Mouse (Mus musculus): ENCODE results near the gene Mylk. TPM values are rescaled to one million over a fixed set of nuclear protein-coding genes. Genes with fewer than 3 reads are reported as not detected.

The Mylk gene
- polyA plus RNA-seq, 1 experiment, result 284 TPM

DNA sequence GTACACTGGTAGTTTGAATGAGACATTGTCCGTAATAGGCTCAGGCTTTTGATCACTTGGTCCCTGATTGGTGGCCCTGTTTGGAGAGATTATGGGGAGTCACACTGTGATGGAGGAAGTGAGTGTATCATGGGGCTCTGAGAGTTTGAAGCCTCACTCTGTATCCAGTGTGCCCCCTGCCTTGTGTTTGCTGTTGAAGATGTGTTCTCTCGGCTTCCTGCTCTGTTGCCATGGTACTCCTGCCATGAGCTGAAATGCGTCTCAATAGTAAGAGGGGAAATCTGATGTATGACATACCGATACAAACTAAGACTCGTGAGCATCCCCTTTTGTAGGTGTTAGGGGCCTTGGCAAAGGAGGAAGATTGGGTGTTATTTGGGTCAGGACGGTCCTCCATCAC, 99.8 kb downstream of the Mylk start:
- no peaks in the 10 kb centered on the region for H3K4me1 ChIP-seq (ENCODE audit: control insufficient read depth, insufficient read depth, insufficient read length, low read length)
- no peak overlapping the region for H3K4me3 ChIP-seq (ENCODE audit: low read depth, low read length)
- no peaks in the 10 kb centered on the region for H3K36me3 ChIP-seq (ENCODE audit: control insufficient read depth, insufficient read depth, low read length)
- TF ChIP-seq CTCF (IDR thresholded peaks at IDR 0.05; ENCODE audit: extremely low read depth, insufficient read length, insufficient replicate concordance, low read depth, low read length) (no peak), POLR2A (IDR thresholded peaks at IDR 0.05; ENCODE audit: low read depth, low read length) (no peak)
- 87% methylated on average over 6 of the region's 6 CpGs for WGBS
- H3K27ac ChIP-seq (ENCODE audit: insufficient read depth, low read depth, low read length), result no peak overlapping the region
- 0 out of 2 replicates have a peak, but pooled peaks cover 2% of the 10 kb centered on the region for H3K27me3 ChIP-seq (ENCODE audit: control insufficient read depth, insufficient read depth, low read length)

DNA sequence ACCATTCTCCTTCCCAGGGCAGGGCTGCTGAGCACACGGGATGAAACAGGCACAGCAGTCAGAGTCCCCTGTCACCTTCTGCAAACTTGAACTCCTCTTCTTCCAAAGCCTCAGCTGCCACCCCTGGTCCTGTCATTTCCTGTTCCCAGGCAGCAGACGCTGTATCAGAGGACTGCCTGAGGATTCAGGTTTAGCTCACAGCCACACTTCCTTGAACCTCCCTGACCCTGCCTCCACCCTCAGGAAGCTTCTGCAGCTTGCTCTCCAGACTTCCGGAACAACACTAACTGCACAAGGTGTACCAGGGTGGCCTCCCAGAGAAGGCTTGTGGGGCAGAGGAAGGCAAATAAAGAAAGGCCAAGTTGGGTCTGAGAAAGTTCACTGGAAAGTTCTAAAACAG, 102.6 kb downstream of the Mylk start:
- 38% methylated on average over 3 of the region's 3 CpGs for WGBS
- no peaks in the 10 kb centered on the region for H3K36me3 ChIP-seq (ENCODE audit: control insufficient read depth, insufficient read depth, low read length)

DNA sequence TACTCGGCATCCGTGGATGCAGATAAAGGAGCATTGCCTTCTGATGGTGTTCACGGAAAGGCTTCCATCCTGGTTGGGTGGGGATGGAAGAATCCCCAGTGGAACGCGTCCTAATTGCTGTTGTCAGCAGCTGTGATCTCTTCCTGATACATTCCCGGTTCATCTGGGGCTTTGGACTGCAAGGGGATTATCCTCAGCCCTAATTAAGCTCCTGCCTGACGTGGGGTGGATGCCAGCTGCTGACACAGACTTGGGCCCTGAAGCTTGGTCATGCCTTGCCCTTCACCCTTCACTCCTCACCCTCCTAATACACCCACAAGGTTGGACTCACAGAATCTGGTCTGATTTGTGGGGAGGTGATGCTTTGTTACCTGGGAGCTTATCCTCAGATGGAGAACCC, 109.1 kb downstream of the Mylk start:
- WGBS, result 79% methylated on average over 7 of the region's 7 CpGs
- no peaks in the 10 kb centered on the region for H3K36me3 ChIP-seq (ENCODE audit: control insufficient read depth, insufficient read depth, low read length)

More for the DNA sequence above, 102.6 kb downstream of the Mylk start:
- H3K4me1 ChIP-seq (ENCODE audit: control insufficient read depth, insufficient read depth, insufficient read length, low read length), result no peaks in the 10 kb centered on the region
- H3K27me3 ChIP-seq (ENCODE audit: control insufficient read depth, insufficient read depth, low read length), result no peaks in the 10 kb centered on the region
- no peak overlapping the region for H3K4me3 ChIP-seq (ENCODE audit: low read depth, low read length)
- H3K27ac ChIP-seq (ENCODE audit: insufficient read depth, low read depth, low read length), result no peak overlapping the region
- no peak for TF ChIP-seq CTCF (IDR thresholded peaks at IDR 0.05; ENCODE audit: extremely low read depth, insufficient read length, insufficient replicate concordance, low read depth, low read length)
- TF ChIP-seq POLR2A (IDR thresholded peaks at IDR 0.05; ENCODE audit: low read depth, low read length), result no peak

DNA sequence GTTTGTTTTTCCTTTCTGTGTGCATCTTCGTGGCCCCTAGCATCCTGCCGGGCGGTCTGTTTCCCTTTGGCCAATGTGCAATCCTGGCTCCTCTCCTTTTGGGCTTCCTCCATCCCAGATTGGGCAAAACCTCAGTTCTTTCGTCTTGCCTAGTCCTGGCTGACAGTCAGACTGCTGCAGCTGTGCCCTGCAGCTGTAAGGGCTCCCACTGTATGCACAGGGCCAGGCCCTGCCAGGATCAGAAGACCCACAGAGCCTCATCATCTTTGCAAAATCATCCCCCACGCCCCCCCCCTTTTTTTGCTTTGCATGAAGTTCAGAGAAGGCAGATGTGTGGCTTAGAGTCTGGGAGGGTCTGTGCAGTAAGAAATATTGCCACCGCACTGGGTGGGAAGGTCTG, 110.1 kb downstream of the Mylk start:
- H3K36me3 ChIP-seq (ENCODE audit: control insufficient read depth, insufficient read depth, low read length), result no peaks in the 10 kb centered on the region
- no peak overlapping the region for H3K4me3 ChIP-seq (ENCODE audit: low read depth, low read length)
- H3K27ac ChIP-seq (ENCODE audit: insufficient read depth, low read depth, low read length), result no peak overlapping the region
- TF ChIP-seq CTCF (IDR thresholded peaks at IDR 0.05; ENCODE audit: extremely low read depth, insufficient read length, insufficient replicate concordance, low read depth, low read length), result no peak
- no peak for TF ChIP-seq POLR2A (IDR thresholded peaks at IDR 0.05; ENCODE audit: low read depth, low read length)
- 82% methylated on average over 6 of the region's 6 CpGs for WGBS
- no peaks in the 10 kb centered on the region for H3K27me3 ChIP-seq (ENCODE audit: control insufficient read depth, insufficient read depth, low read length)
- H3K4me1 ChIP-seq (ENCODE audit: control insufficient read depth, insufficient read depth, insufficient read length, low read length), result no peaks in the 10 kb centered on the region

More for the DNA sequence above, 109.1 kb downstream of the Mylk start:
- TF ChIP-seq CTCF (IDR thresholded peaks at IDR 0.05; ENCODE audit: extremely low read depth, insufficient read length, insufficient replicate concordance, low read depth, low read length) (no peak), POLR2A (IDR thresholded peaks at IDR 0.05; ENCODE audit: low read depth, low read length) (no peak)
- H3K4me3 ChIP-seq (ENCODE audit: low read depth, low read length), result no peak overlapping the region
- H3K4me1 ChIP-seq (ENCODE audit: control insufficient read depth, insufficient read depth, insufficient read length, low read length), result no peaks in the 10 kb centered on the region
- H3K27ac ChIP-seq (ENCODE audit: insufficient read depth, low read depth, low read length), result no peak overlapping the region
- H3K27me3 ChIP-seq (ENCODE audit: control insufficient read depth, insufficient read depth, low read length), result no peaks in the 10 kb centered on the region

GRCm38 (mm10) chr16:34855751-34856150, 110.7 kb downstream of the Mylk start:
- Histone ChIP-seq H3K27me3 (ENCODE audit: control insufficient read depth, insufficient read depth, low read length) (no peaks in the 10 kb centered on the region), H3K36me3 (ENCODE audit: control insufficient read depth, insufficient read depth, low read length) (no peaks in the 10 kb centered on the region), H3K4me3 (ENCODE audit: low read depth, low read length) (no peak overlapping the region), H3K27ac (ENCODE audit: insufficient read depth, low read depth, low read length) (no peak overlapping the region), H3K4me1 (ENCODE audit: control insufficient read depth, insufficient read depth, insufficient read length, low read length) (no peaks in the 10 kb centered on the region; the same call in 1 of the 2 replicates)
- 74% methylated on average over 2 of the region's 2 CpGs for WGBS
- TF ChIP-seq POLR2A (IDR thresholded peaks at IDR 0.05; ENCODE audit: low read depth, low read length) (no peak), CTCF (IDR thresholded peaks at IDR 0.05; ENCODE audit: extremely low read depth, insufficient read length, insufficient replicate concordance, low read depth, low read length) (no peak)

DNA sequence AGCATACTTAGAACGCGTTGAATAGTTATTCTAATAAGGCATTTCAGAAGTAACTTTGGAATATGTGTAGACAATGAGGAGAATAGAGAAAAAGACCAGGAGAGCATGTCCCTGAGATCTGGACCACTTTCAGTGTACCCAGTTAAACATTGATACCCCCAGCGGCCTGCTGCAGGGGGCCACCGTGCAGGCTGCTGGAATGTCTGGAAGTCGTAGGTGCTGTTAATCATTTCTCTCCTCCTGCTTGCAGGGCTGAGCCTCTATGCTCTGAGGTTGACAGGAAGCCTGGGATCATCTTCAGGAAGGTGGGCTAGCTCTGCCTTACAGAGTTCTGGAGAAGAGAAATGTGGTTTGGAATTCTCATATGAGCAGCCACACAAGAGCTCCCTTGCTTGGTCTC, 112.6 kb downstream of the Mylk start:
- no peak overlapping the region for H3K4me3 ChIP-seq (ENCODE audit: low read depth, low read length)
- no peak overlapping the region for H3K27ac ChIP-seq (ENCODE audit: insufficient read depth, low read depth, low read length)
- 53% methylated on average over 5 of the region's 5 CpGs for WGBS
- H3K27me3 ChIP-seq (ENCODE audit: control insufficient read depth, insufficient read depth, low read length), result no peaks in the 10 kb centered on the region
- TF ChIP-seq CTCF (IDR thresholded peaks at IDR 0.05; ENCODE audit: extremely low read depth, insufficient read length, insufficient replicate concordance, low read depth, low read length) (no peak), POLR2A (IDR thresholded peaks at IDR 0.05; ENCODE audit: low read depth, low read length) (no peak)
- H3K36me3 ChIP-seq (ENCODE audit: control insufficient read depth, insufficient read depth, low read length), result no peaks in the 10 kb centered on the region
- peaks cover 9% of the 10 kb centered on the region for H3K4me1 ChIP-seq (ENCODE audit: control insufficient read depth, insufficient read depth, insufficient read length, low read length)

- Histone ChIP-seq H3K36me3 (ENCODE audit: control insufficient read depth, insufficient read depth, low read length) (no peaks in the 10 kb centered on the region), H3K27ac (ENCODE audit: insufficient read depth, low read depth, low read length) (no peak overlapping the region), H3K4me1 (ENCODE audit: control insufficient read depth, insufficient read depth, insufficient read length, low read length) (peaks cover 13% of the 10 kb centered on the region), H3K27me3 (ENCODE audit: control insufficient read depth, insufficient read depth, low read length) (no peaks in the 10 kb centered on the region), H3K4me3 (ENCODE audit: low read depth, low read length) (no peak overlapping the region)
- WGBS, result 76% methylated on average over 3 of the region's 3 CpGs
- TF ChIP-seq POLR2A (IDR thresholded peaks at IDR 0.05; ENCODE audit: low read depth, low read length), result no peak
- TF ChIP-seq CTCF (IDR thresholded peaks at IDR 0.05; ENCODE audit: extremely low read depth, insufficient read length, insufficient replicate concordance, low read depth, low read length), result no peak
Measured at GRCm38 (mm10) chr16:34860761-34861160, 115.8 kb downstream of the Mylk start.

All from small intestine, adult 2 months (tissue).